8 mouse cellular contexts compared by ENCODE assay signal in genomic region chr2:51144380-51145120, GRCm38 (mm10). TPM values are rescaled to one million over a fixed set of nuclear protein-coding genes. Genes with fewer than 3 reads are reported as not detected.
A peak's percentile ranks its signal among the peaks of the same experiment; 100 is the strongest.
DNase-seq lines count a peak whose midpoint lies in the region; ATAC-seq and TF ChIP-seq lines count a peak whose summit lies in the region.

No protein-coding gene starts in this region.

- peak; percentile 33 to 37 for DNase-seq in cerebellum, postnatal 14 days
- DNase-seq in cerebellum, adult 8-10 months: no peak
- peak; percentile 54 for DNase-seq in testis, postnatal 10 days (ENCODE audit: low spot score)
- no peak for DNase-seq in testis, postnatal 14 days (ENCODE audit: low spot score)
- no peak for DNase-seq in liver, embryonic 11.5 days (ENCODE audit: low spot score)
- DNase-seq in stomach, postnatal 0 days (ENCODE audit: low spot score): no peak
- no peak for DNase-seq in thymus, postnatal 10 days (ENCODE audit: low spot score in 2 of 2)
- no peak for DNase-seq in left cerebral cortex, adult 18-20 months (ENCODE audit: low spot score in 2 of 2)

- H3K36me3 ChIP-seq in liver, embryonic 11.5 days (ENCODE audit: control insufficient read depth, insufficient read depth, low read length): no peaks in the 10 kb centered on the region
- H3K36me3 ChIP-seq in stomach, postnatal 0 days (ENCODE audit: control insufficient read depth, insufficient read depth, low read length): 0 out of 2 replicates have a peak, but pooled peaks cover 2% of the 10 kb centered on the region

- TF ChIP-seq CTCF in stomach, postnatal 0 days (IDR thresholded peaks at IDR 0.05; ENCODE audit: low read depth): no peak

- H3K9me3 ChIP-seq in liver, embryonic 11.5 days (ENCODE audit: control insufficient read depth, low read length): no peaks in the 10 kb centered on the region
- H3K9me3 ChIP-seq in stomach, postnatal 0 days (ENCODE audit: control insufficient read depth, low read length): no peaks in the 10 kb centered on the region

- ATAC-seq in liver, embryonic 11.5 days (replicated peaks; ENCODE audit: low FRiP score): no peak
- ATAC-seq in stomach, postnatal 0 days (ENCODE audit: low FRiP score, low TSS enrichment): no peak

- H3K9ac ChIP-seq in liver, embryonic 11.5 days (ENCODE audit: low read depth, low read length): no peak overlapping the region
- H3K9ac ChIP-seq in stomach, postnatal 0 days (ENCODE audit: low read length): peak overlapping the region; percentile 27

- peak overlapping the region; percentile 42 for H3K4me2 ChIP-seq in liver, embryonic 11.5 days
- H3K4me2 ChIP-seq in stomach, postnatal 0 days (replicated peaks; ENCODE audit: low read depth): peak overlapping the region; percentile 38

- H3K27me3 ChIP-seq in liver, embryonic 11.5 days (replicated peaks; ENCODE audit: control insufficient read depth, insufficient read depth, low read length): peaks cover 12% of the 10 kb centered on the region
- H3K27me3 ChIP-seq in stomach, postnatal 0 days (ENCODE audit: control insufficient read depth, insufficient read depth, low read length): no peaks in the 10 kb centered on the region

- peaks cover 15% of the 10 kb centered on the region for H3K4me1 ChIP-seq in liver, embryonic 11.5 days (replicated peaks; ENCODE audit: control insufficient read depth, insufficient read depth, low read length)
- peaks cover 23% of the 10 kb centered on the region for H3K4me1 ChIP-seq in stomach, postnatal 0 days (replicated peaks; ENCODE audit: control insufficient read depth, insufficient read depth)

- 51% methylated on average over 6 of the region's 6 CpGs for WGBS in liver, embryonic 11.5 days
- WGBS in stomach, postnatal 0 days: 35% methylated on average over 6 of the region's 6 CpGs

- H3K27ac ChIP-seq in liver, embryonic 11.5 days (ENCODE audit: low read depth, low read length): no peak overlapping the region
- peak overlapping the region; percentile 49; the same call in 1 of the 2 replicates for H3K27ac ChIP-seq in stomach, postnatal 0 days (replicated peaks)

- no peak for TF ChIP-seq EP300 in stomach, postnatal 0 days (optimal IDR thresholded peaks at IDR 0.05)

- no peak overlapping the region for H3K4me3 ChIP-seq in liver, embryonic 11.5 days (ENCODE audit: low read depth, low read length)
- peak overlapping the region; percentile 13; the same call in 1 of the 2 replicates for H3K4me3 ChIP-seq in stomach, postnatal 0 days (ENCODE audit: low read depth, low read length)

RNA-seq across cellular contexts. Expression of gene Rnd3, which starts 4.4 kb away (rescaled TPM):
- 33.1 and 35.1 TPM in 2 replicates for polyA plus RNA-seq in liver, embryonic 11.5 days (2014; fragmentation: Nextera tagmentation; extraction: Ambion mirVana)
- 34.5 and 37.0 TPM in 2 replicates for polyA plus RNA-seq in stomach, postnatal 0 days (2015; fragmentation: Nextera tagmentation; extraction: Ambion mirVana)
- 10 to 100 TPM; 13.5 to 20.6 TPM for total RNA-seq in left cerebral cortex, adult 18-20 months (2021)

Comparison
In these comparisons a context has a peak if more than half of its experiments do, and no peak if none do; other contexts are left out.
1. DNase-seq: peak in cerebellum, postnatal 14 days (2 of 2) and testis, postnatal 10 days (single experiment); none in cerebellum, adult 8-10 months (single experiment), testis, postnatal 14 days (single experiment), liver, embryonic 11.5 days (single experiment), stomach, postnatal 0 days (single experiment), thymus, postnatal 10 days (0 of 2) and left cerebral cortex, adult 18-20 months (0 of 2).